Mouse (Mus musculus): Measurements from ENCODE around the gene Fam24b. TPM values are rescaled to one million over a fixed set of nuclear protein-coding genes. Genes with fewer than 3 reads are reported as not detected.

Fam24b gene
- total and polyA plus RNA-seq, 3 experiments, result 0.21 TPM; not detected in 2

- H3K4me2 ChIP-seq (ENCODE audit: insufficient read depth, low read depth, poor library complexity, severe bottlenecking), result no peak overlapping the region
- no peaks in the 10 kb centered on the region for H3K27me3 ChIP-seq (replicated peaks)
- H3K9me3 ChIP-seq (replicated peaks; ENCODE audit: low read length), result no peaks in the 10 kb centered on the region
- no peak overlapping the region for H3K4me3 ChIP-seq (replicated peaks in 1 of 3; ENCODE audit: low read depth in 2 of 3, low read length in 2 of 3, poor library complexity in 1 of 3)
- dilution Hi-C loops (cut with MboI; ENCODE audit: extremely low pct_ligation_motif_present, extremely low pct_unique_long_range_greater_than_20kb, low sequenced_read_pairs) (no loop called here), in situ Hi-C loops (cut with MboI; ENCODE audit: low pct_ligation_motif_present, low pct_unique_long_range_greater_than_20kb, low sequenced_read_pairs) (no loop called here)
- no peak for TF ChIP-seq USF2 (conservative IDR thresholded peaks at IDR 0.05; ENCODE audit: low read depth, low read length)
- TF ChIP-seq ELF1 (IDR thresholded peaks at IDR 0.05; ENCODE audit: low read depth, low read length), result no peak
- TF ChIP-seq MEF2A (IDR thresholded peaks at IDR 0.05; ENCODE audit: borderline replicate concordance, low read depth, low read length), result no peak
- no peak for TF ChIP-seq ZKSCAN1 (IDR thresholded peaks at IDR 0.05; ENCODE audit: borderline replicate concordance, low read depth, low read length)
- TF ChIP-seq ZNF384 (IDR thresholded peaks at IDR 0.05; ENCODE audit: low read depth, low read length), result no peak
- TF ChIP-seq EP300 (IDR thresholded peaks at IDR 0.05; ENCODE audit: low read length), result no peak
- H3K4me1 ChIP-seq (ENCODE audit: control insufficient read depth in 1 of 2, insufficient read depth in 2 of 2), result peaks cover 0 to 4% of the 10 kb centered on the region in 2 experiments; a peak in 2 of 4 replicates
- no peaks in the 10 kb centered on the region for H3K79me2 ChIP-seq (replicated peaks; ENCODE audit: control insufficient read depth, extremely low read depth, insufficient read depth, poor library complexity, severe bottlenecking)
- H3K36me3 ChIP-seq (replicated peaks in 1 of 2; ENCODE audit: control insufficient read depth in 1 of 2, insufficient read depth in 1 of 2, low read length in 1 of 2), result peaks cover 0 to 1% of the 10 kb centered on the region in 2 experiments
- H3K27ac ChIP-seq (ENCODE audit: insufficient read depth, low read depth), result no peak overlapping the region
- DNase-seq (ENCODE audit: extremely low read depth), result no peak
- no peak overlapping the region for H3K9ac ChIP-seq (ENCODE audit: insufficient read depth, low read depth)
These were observed 11.7 kb downstream of the Fam24b start for GRCm38 (mm10) chr7:131317587-131317986.

GRCm38 (mm10) chr7:131314493-131314892 lies 14.8 kb downstream of the Fam24b start:
- H3K36me3 ChIP-seq (replicated peaks in 1 of 2; ENCODE audit: control insufficient read depth in 1 of 2, insufficient read depth in 1 of 2, low read length in 1 of 2), result peaks cover 0 to 1% of the 10 kb centered on the region in 2 experiments
- peaks cover 4% of the 10 kb centered on the region in 2 experiments; a peak in 3 of 4 replicates for H3K4me1 ChIP-seq (ENCODE audit: control insufficient read depth in 1 of 2, insufficient read depth in 2 of 2)
- no peak overlapping the region for H3K4me3 ChIP-seq (replicated peaks in 1 of 3; ENCODE audit: low read depth in 2 of 3, low read length in 2 of 3, poor library complexity in 1 of 3)
- dilution Hi-C loops (cut with MboI; ENCODE audit: extremely low pct_ligation_motif_present, extremely low pct_unique_long_range_greater_than_20kb, low sequenced_read_pairs) (no loop called here), in situ Hi-C loops (cut with MboI; ENCODE audit: low pct_ligation_motif_present, low pct_unique_long_range_greater_than_20kb, low sequenced_read_pairs) (no loop called here)
- no peaks in the 10 kb centered on the region for H3K79me2 ChIP-seq (replicated peaks; ENCODE audit: control insufficient read depth, extremely low read depth, insufficient read depth, poor library complexity, severe bottlenecking)
- H3K4me2 ChIP-seq (ENCODE audit: insufficient read depth, low read depth, poor library complexity, severe bottlenecking), result no peak overlapping the region
- no peak overlapping the region for H3K27ac ChIP-seq (ENCODE audit: insufficient read depth, low read depth)
- no peaks in the 10 kb centered on the region for H3K27me3 ChIP-seq (replicated peaks)
- DNase-seq (ENCODE audit: extremely low read depth), result peak; percentile 16
- no peak overlapping the region for H3K9ac ChIP-seq (ENCODE audit: insufficient read depth, low read depth)
- no peaks in the 10 kb centered on the region for H3K9me3 ChIP-seq (replicated peaks; ENCODE audit: low read length)
- TF ChIP-seq MAFK (IDR thresholded peaks at IDR 0.05; ENCODE audit: insufficient replicate concordance, low read length) (no peak), CHD1 (IDR thresholded peaks at IDR 0.05; ENCODE audit: low read depth, low read length) (no peak), SIN3A (IDR thresholded peaks at IDR 0.05; ENCODE audit: low read length) (peak; percentile 75; the same call in 1 of the 2 replicates), UBTF (IDR thresholded peaks at IDR 0.05; ENCODE audit: low read depth, low read length) (no peak), POLR2A (IDR thresholded peaks at IDR 0.05; ENCODE audit: low read depth, low read length) (no peak), NRF1 (IDR thresholded peaks at IDR 0.05; ENCODE audit: low read depth, low read length) (no peak), ETS1 (conservative IDR thresholded peaks at IDR 0.05; ENCODE audit: low read depth, low read length) (no peak), HCFC1 (IDR thresholded peaks at IDR 0.05; ENCODE audit: low read depth, low read length) (no peak), BHLHE40 (IDR thresholded peaks at IDR 0.05; ENCODE audit: low read depth, low read length) (peak; percentile 77), USF1 (IDR thresholded peaks at IDR 0.05; ENCODE audit: low read depth, low read length) (no peak), RAD21 (IDR thresholded peaks at IDR 0.05; ENCODE audit: low read depth, low read length) (no peak), USF2 (conservative IDR thresholded peaks at IDR 0.05; ENCODE audit: low read depth, low read length) (no peak), TBP (conservative IDR thresholded peaks at IDR 0.05; ENCODE audit: low read depth, low read length) (no peak), IRF4 (IDR thresholded peaks at IDR 0.05; ENCODE audit: low read depth, low read length) (no peak), EP300 (IDR thresholded peaks at IDR 0.05; ENCODE audit: low read length) (peak; percentile 62; the same call in 1 of the 2 replicates), MYC (IDR thresholded peaks at IDR 0.05; ENCODE audit: low read depth, low read length) (peak; percentile 78), E2F4 (IDR thresholded peaks at IDR 0.05; ENCODE audit: insufficient replicate concordance, low read depth, low read length) (no peak), MXI1 (IDR thresholded peaks at IDR 0.05; ENCODE audit: low read depth, low read length) (peak; percentile 77), JUN (IDR thresholded peaks at IDR 0.05; ENCODE audit: insufficient read depth, low read depth, low read length) (no peak), MAZ (IDR thresholded peaks at IDR 0.05; ENCODE audit: low read depth, low read length) (no peak), KAT2A (IDR thresholded peaks at IDR 0.05; ENCODE audit: insufficient replicate concordance, low read length) (no peak), CHD2 (IDR thresholded peaks at IDR 0.05; ENCODE audit: low read length) (no peak), PAX5 (IDR thresholded peaks at IDR 0.05; ENCODE audit: low read length) (no peak), NELFE (IDR thresholded peaks at IDR 0.05; ENCODE audit: low read depth, low read length) (no peak), TCF12 (IDR thresholded peaks at IDR 0.05; ENCODE audit: low read depth, low read length) (0 out of 2 replicates have a peak, but pooled peaks have one; percentile 29), CTCF (conservative IDR thresholded peaks at IDR 0.05 in 1 of 2, IDR thresholded peaks at IDR 0.05 in 1 of 2; ENCODE audit: low read depth in 2 of 2, low read length in 2 of 2) (no peak), ZNF384 (IDR thresholded peaks at IDR 0.05; ENCODE audit: low read depth, low read length) (no peak), ELF1 (IDR thresholded peaks at IDR 0.05; ENCODE audit: low read depth, low read length) (no peak), SMC3 (IDR thresholded peaks at IDR 0.05; ENCODE audit: low read depth, low read length) (no peak), ZMIZ1 (IDR thresholded peaks at IDR 0.05; ENCODE audit: low read depth, low read length) (no peak), JUND (conservative IDR thresholded peaks at IDR 0.05; ENCODE audit: low read depth, low read length) (peak; percentile 23; the same call in 1 of the 2 replicates)
